Mouse (Mus musculus) limb, embryonic 14.5 days (tissue): Measurements from ENCODE around the gene Baat. TPM values are rescaled to one million over a fixed set of nuclear protein-coding genes. Genes with fewer than 3 reads are reported as not detected.
"Not testable (repeated sequence)": the region's sequence is repeated elsewhere in the genome, so short reads cannot be mapped to it uniquely, and the experiment has no call there.

Experiments
- ATAC-seq: fragments of 200-750 bp; cut with Nextera tagmentation; 2 replicates; pipeline ENCODE4 v1.8.0; 2017; ENCODE audit warnings: low read depth, moderate number of reproducible peaks, moderate TSS enrichment; ENCODE audit not compliant: low FRiP score
- DNase-seq: peaks from one replicate; pipeline ENCODE4 v3.0.0-alpha.2; 2015; ENCODE audit warnings: low spot score
- H3K27ac ChIP-seq: fragments of 300-500 bp; sonication (generic); replicated peaks from 2 replicates; pipeline ENCODE4 v1.5.1; 2014; ENCODE audit warnings: low read depth, mild to moderate bottlenecking, low read length, moderate library complexity, mixed read lengths
- H3K27me3 ChIP-seq: fragments of 300-500 bp; sonication (generic); 2 replicates; pipeline ENCODE4 v1.6.1; 2014; ENCODE audit warnings: low read length, mixed read lengths; ENCODE audit not compliant: control insufficient read depth, insufficient read depth
- H3K36me3 ChIP-seq: fragments of 300-500 bp; sonication (generic); 2 replicates; pipeline ENCODE4 v1.6.1; 2014; ENCODE audit warnings: mild to moderate bottlenecking, low read length, moderate library complexity, mixed read lengths; ENCODE audit not compliant: control insufficient read depth, insufficient read depth
- H3K4me1 ChIP-seq: fragments of 300-500 bp; sonication (generic); 2 replicates; pipeline ENCODE4 v1.6.1; 2014; ENCODE audit warnings: antibody characterized with exemption, low read length, mixed read lengths; ENCODE audit not compliant: control insufficient read depth, insufficient read depth
- H3K4me2 ChIP-seq: fragments of 300-500 bp; sonication (generic); replicated peaks from 2 replicates; pipeline ENCODE4 v1.6.1; 2014; ENCODE audit warnings: low read depth, mild to moderate bottlenecking, low read length, moderate library complexity; ENCODE audit not compliant: severe bottlenecking
- H3K4me3 ChIP-seq: fragments of 300-500 bp; sonication (generic); replicated peaks from 2 replicates; pipeline ENCODE4 v1.5.1; 2014; ENCODE audit warnings: low read length
- H3K9ac ChIP-seq: fragments of 300-500 bp; sonication (generic); 2 replicates; pipeline ENCODE4 v1.6.1; 2014; ENCODE audit warnings: mild to moderate bottlenecking, low read depth, low read length, moderate library complexity; ENCODE audit not compliant: severe bottlenecking
- H3K9me3 ChIP-seq: fragments of 300-500 bp; sonication (generic); 2 replicates; pipeline ENCODE4 v1.6.1; 2016; ENCODE audit warnings: low read length; ENCODE audit not compliant: control insufficient read depth
- POLR2A ChIP-seq: fragments of 200-500 bp; IDR thresholded peaks from 2 replicates; pipeline ENCODE4 v1.8.0; 2012; ENCODE audit warnings: inconsistent platforms, mild to moderate bottlenecking, moderate library complexity, borderline replicate concordance; ENCODE audit not compliant: insufficient read depth, insufficient read length; ENCODE audit errors: extremely low read depth
- WGBS: fragments of 180-500 bp; shearing (Covaris S2); extraction: QIAGEN DNeasy Blood & Tissue Kit; methylation state at CpG from one replicate; pipeline ENCODE4 v1.1.7; 2014; 5-methylcytosine and 5-hydroxymethylcytosine counted together
- polyA plus RNA-seq, 2 experiments: library from polyadenylated mRNA; depleted of rRNA in 1 of 2; stranded (reverse) in 1 of 2; unstranded in 1 of 2; fragments of >200 nt; fragmentation: Nextera tagmentation in 1 of 2; extraction: Ambion mirVana in 1 of 2; gene quantifications; 2 replicates each; pipeline versions ENCODE4 v1.2.1 to v1.2.3; 2012 to 2014

The Baat gene
- polyA plus RNA-seq, 2 experiments: 0.10 to 0.20 TPM

GRCm38 (mm10) chr4:49512636-49513035, 6.3 kb upstream of the Baat start:
- Histone ChIP-seq H3K36me3 (peaks cover 26% of the 10 kb centered on the region), H3K4me3 (no peak overlapping the region), H3K9ac (no peak overlapping the region), H3K27me3 (no peaks in the 10 kb centered on the region), H3K27ac (no peak overlapping the region), H3K9me3 (no peaks in the 10 kb centered on the region), H3K4me2 (no peak overlapping the region), H3K4me1 (no peaks in the 10 kb centered on the region; the same call in 1 of the 2 replicates)
- DNase-seq (peak; percentile 18), ATAC-seq (no peak)
- 50% methylated on average over 4 of the region's 4 CpGs for WGBS
- TF ChIP-seq POLR2A: no peak

- WGBS: 94% methylated on average over 1 of the region's 1 CpGs
- H3K27ac ChIP-seq, H3K27me3 ChIP-seq, H3K4me1 ChIP-seq, H3K4me3 ChIP-seq, ATAC-seq, H3K9me3 ChIP-seq, H3K4me2 ChIP-seq, DNase-seq, H3K9ac ChIP-seq: not testable (repeated sequence)
- H3K36me3 ChIP-seq: peaks cover 26% of the 10 kb centered on the region
Observed at GRCm38 (mm10) chr4:49510236-49510835, 4.0 kb upstream of the Baat start.

- no peak overlapping the region for H3K4me2 ChIP-seq
- H3K9ac ChIP-seq: no peak overlapping the region
- DNase-seq (no peak), ATAC-seq (no peak)
- H3K36me3 ChIP-seq: peaks cover 23% of the 10 kb centered on the region
- TF ChIP-seq POLR2A: no peak
- H3K4me3 ChIP-seq: no peak overlapping the region
- H3K27ac ChIP-seq: no peak overlapping the region
- WGBS: 92% methylated on average over 2 of the region's 2 CpGs
- H3K4me1 ChIP-seq: no peaks in the 10 kb centered on the region; the same call in 1 of the 2 replicates
- no peaks in the 10 kb centered on the region for H3K9me3 ChIP-seq
- no peaks in the 10 kb centered on the region for H3K27me3 ChIP-seq
Observed at GRCm38 (mm10) chr4:49509183-49509582, 2.8 kb upstream of the Baat start.

- 80% methylated on average over 1 of the region's 1 CpGs for WGBS
- H3K4me3 ChIP-seq: no peak overlapping the region
- H3K27me3 ChIP-seq: no peaks in the 10 kb centered on the region
- TF ChIP-seq POLR2A: no peak
- ATAC-seq: no peak
- DNase-seq: no peak
- H3K9me3 ChIP-seq: no peaks in the 10 kb centered on the region
- H3K4me2 ChIP-seq: no peak overlapping the region
- no peak overlapping the region for H3K27ac ChIP-seq
- H3K9ac ChIP-seq: no peak overlapping the region
- no peaks in the 10 kb centered on the region for H3K4me1 ChIP-seq
- H3K36me3 ChIP-seq: no peaks in the 10 kb centered on the region
Observed at GRCm38 (mm10) chr4:49503563-49503962, 2.8 kb downstream of the Baat start.

GRCm38 (mm10) chr4:49485934-49486650, 20.3 kb downstream of the Baat start:
- not testable (repeated sequence) for H3K9ac ChIP-seq

More at GRCm38 (mm10) chr4:49485934-49486650, 20.3 kb downstream of the Baat start:
- not testable (repeated sequence) for DNase-seq, H3K36me3 ChIP-seq, H3K4me2 ChIP-seq, H3K4me3 ChIP-seq, H3K27ac ChIP-seq, H3K27me3 ChIP-seq, H3K9me3 ChIP-seq, H3K4me1 ChIP-seq, ATAC-seq
- 59% methylated on average over 3 of the region's 3 CpGs for WGBS
